Mouse (Mus musculus) intestine, embryonic 16.5 days (tissue): ENCODE measurements around the gene Rin1. TPM values are rescaled to one million over a fixed set of nuclear protein-coding genes. Genes with fewer than 3 reads are reported as not detected.
"Not testable (repeated sequence)": the region's sequence is repeated elsewhere in the genome, so short reads cannot be mapped to it uniquely, and the experiment has no call there.

Experiments
- ATAC-seq: fragments of 200-750 bp; cut with Nextera tagmentation; 2 replicates; pipeline ENCODE4 v1.8.0; 2017; ENCODE audit warnings: moderate TSS enrichment, moderate library complexity
- H3K27ac ChIP-seq: fragments of 300-500 bp; sonication (generic); 2 replicates; pipeline ENCODE4 v1.5.1; 2014; ENCODE audit warnings: mild to moderate bottlenecking, low read length
- H3K27me3 ChIP-seq: fragments of 300-500 bp; sonication (generic); replicated peaks from 2 replicates; pipeline ENCODE4 v1.6.1; 2014; ENCODE audit warnings: low read length, control low read depth, mixed read lengths; ENCODE audit not compliant: control insufficient read depth, insufficient read depth
- H3K36me3 ChIP-seq: fragments of 300-500 bp; sonication (generic); 2 replicates; pipeline ENCODE4 v1.6.1; 2014; ENCODE audit warnings: low read length, control low read depth; ENCODE audit not compliant: control insufficient read depth, insufficient read depth
- H3K4me1 ChIP-seq: fragments of 300-500 bp; sonication (generic); 2 replicates; pipeline ENCODE4 v1.6.1; 2014; ENCODE audit warnings: low read length, control low read depth, mixed read lengths; ENCODE audit not compliant: control insufficient read depth, insufficient read depth
- H3K4me2 ChIP-seq: fragments of 300-500 bp; sonication (generic); 2 replicates; pipeline ENCODE4 v1.6.1; 2014; ENCODE audit warnings: low read depth, low read length, control low read depth
- H3K4me3 ChIP-seq: fragments of 300-500 bp; sonication (generic); 2 replicates; pipeline ENCODE4 v1.5.1; 2014; ENCODE audit warnings: mild to moderate bottlenecking, low read length
- H3K9ac ChIP-seq: fragments of 300-500 bp; sonication (generic); 2 replicates; pipeline ENCODE4 v1.6.1; 2014; ENCODE audit warnings: low read depth, low read length
- H3K9me3 ChIP-seq: fragments of 300-500 bp; sonication (generic); 2 replicates; pipeline ENCODE4 v1.6.1; 2016; ENCODE audit warnings: low read length, control low read depth; ENCODE audit not compliant: control insufficient read depth
- WGBS: fragments of 180-500 bp; shearing (Covaris S2); extraction: QIAGEN DNeasy Blood & Tissue Kit; methylation state at CpG from one replicate; pipeline ENCODE4 v1.1.7; 2014; 5-methylcytosine and 5-hydroxymethylcytosine counted together
- polyA plus RNA-seq: library from polyadenylated mRNA; unstranded; fragments of >200 nt; fragmentation: Nextera tagmentation; extraction: Ambion mirVana; gene quantifications from 2 replicates; pipeline ENCODE4 v1.2.1, GENCODE M21; 2015

Gene Rin1
- polyA plus RNA-seq = 2.5 and 2.8 TPM in 2 replicates

DNA sequence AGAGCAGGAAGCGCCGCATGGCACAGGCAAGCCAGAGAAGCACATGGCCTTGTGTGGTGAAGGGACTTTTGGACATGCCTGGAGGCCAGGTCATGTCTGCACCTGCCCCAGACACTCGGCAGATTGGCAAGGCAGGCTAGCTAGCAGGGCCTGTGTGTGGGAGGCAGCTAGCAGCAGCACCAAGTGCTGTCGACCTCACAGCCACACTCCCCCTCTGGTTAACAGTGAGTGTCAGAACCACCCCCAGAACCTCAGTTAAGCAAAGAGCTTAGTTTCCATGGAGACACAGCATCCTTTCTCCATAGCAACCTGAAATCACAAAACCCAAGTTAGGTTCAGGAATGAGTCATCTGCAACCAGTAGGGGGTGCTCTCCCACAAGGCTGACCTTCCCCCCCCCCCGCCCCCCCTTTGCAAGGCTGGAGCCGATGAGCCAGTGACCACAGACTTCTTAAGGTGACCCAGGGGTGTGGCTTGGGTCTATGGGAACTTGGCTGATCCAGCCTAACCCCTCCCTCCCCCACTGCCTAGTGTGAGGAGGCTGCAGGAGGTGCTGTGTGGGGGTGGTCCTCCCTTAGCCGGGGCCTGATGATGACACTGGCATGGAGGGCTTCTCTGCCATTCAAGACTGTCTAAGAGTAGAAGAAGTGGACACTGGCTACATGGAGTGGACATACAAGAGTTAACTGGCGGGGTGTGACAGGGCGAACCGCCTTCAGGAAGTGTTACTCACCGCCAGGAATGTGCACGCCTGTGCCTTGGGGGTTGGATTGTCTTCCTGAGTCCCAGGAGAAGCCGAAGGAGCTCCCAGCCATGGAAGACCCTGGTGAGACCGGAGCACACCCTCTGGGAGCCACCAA lies at the start of gene Rin1:
Rin1 (plus strand) TSS at position 435 of the 859 bp plus-strand sequence.
- Histone ChIP-seq H3K36me3 (no peaks in the 10 kb centered on the region; the same call in 1 of the 2 replicates), H3K9ac (peak within 1 kb of the TSS; percentile 59), H3K9me3 (no peaks in the 10 kb centered on the region), H3K4me3 (peak within 1 kb of the TSS; percentile 47), H3K4me2 (peak within 1 kb of the TSS; percentile 68), H3K4me1 (peaks cover 16% of the 10 kb centered on the region), H3K27ac (peak within 1 kb of the TSS; percentile 63; the same call in 1 of the 2 replicates), H3K27me3 (peaks cover 9% of the 10 kb centered on the region; the same call in 1 of the 2 replicates)
- peak; percentile 84 for ATAC-seq
- 19% methylated on average over 14 of the region's 14 CpGs for WGBS

DNA sequence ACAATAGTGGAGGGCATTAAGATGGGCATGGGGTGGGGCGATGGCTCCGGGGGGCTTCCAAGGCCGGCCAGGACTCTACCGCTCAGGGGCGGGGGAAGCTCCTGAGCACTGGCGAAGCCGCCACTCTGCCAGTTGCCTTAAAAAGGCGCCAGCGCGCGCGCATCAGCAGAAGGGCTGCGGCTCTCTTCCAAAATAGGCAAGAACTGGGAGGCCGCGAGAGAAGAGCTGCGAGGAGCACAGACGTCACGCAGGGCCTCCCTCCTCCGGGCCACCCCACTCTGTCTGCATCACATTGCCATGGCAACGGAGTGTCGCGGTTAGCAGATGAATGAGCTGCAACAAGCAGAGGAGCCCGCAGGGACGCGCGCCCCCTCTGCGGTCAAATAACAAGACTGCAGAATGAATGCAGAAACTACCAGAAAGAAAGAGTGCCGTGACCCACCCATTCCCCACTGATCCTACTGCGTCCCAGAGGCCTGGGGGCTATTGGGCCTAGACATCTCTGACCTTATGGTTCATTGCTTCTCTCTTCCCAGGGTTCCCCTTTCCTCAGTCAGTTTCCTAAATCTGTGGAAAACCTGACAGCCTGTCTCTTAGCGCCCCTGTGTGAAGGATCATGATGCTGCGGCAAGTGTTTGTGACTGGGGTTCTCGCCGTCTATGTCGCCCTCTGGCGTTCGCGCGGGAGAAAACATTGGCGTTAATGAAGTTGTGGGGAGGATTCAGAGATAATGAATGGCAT lies 48.4 kb upstream of the Rin1 start:
- 1% methylated on average over 39 of the region's 39 CpGs for WGBS
- H3K4me1 ChIP-seq = 0 out of 2 replicates have a peak, but pooled peaks cover 4% of the 10 kb centered on the region
- peak overlapping the region; percentile 35 for H3K4me2 ChIP-seq
- peak overlapping the region; percentile 30; the same call in 1 of the 2 replicates for H3K9ac ChIP-seq
- no peak overlapping the region for H3K27ac ChIP-seq
- no peaks in the 10 kb centered on the region for H3K27me3 ChIP-seq
- H3K9me3 ChIP-seq = no peaks in the 10 kb centered on the region
- peak; percentile 91 for ATAC-seq
- no peaks in the 10 kb centered on the region for H3K36me3 ChIP-seq
- H3K4me3 ChIP-seq = peak overlapping the region; percentile 29

DNA sequence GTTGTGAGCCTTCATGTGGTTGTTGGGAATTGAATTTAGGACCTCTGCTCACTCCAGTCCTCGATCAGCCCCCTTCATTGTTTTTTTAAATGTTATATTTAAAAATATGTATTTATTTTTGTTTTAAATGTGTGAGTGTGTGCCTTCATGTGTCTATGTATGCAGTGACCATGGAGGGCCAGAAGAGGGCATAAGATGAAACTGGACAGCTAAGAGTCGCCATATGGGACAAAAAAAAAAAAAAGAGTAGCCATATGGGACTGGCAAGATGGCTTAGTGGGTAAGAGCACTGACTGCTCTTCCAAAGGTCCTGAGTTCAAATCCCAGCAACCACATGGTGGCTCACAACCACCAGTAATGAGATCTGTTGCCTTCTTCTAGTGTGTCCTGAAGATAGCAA lies 46.6 kb upstream of the Rin1 start:
- not testable (repeated sequence) for H3K36me3 ChIP-seq, H3K4me1 ChIP-seq, H3K9me3 ChIP-seq, H3K9ac ChIP-seq, H3K4me2 ChIP-seq, H3K27ac ChIP-seq, H3K27me3 ChIP-seq, ATAC-seq, H3K4me3 ChIP-seq
- WGBS = 58% methylated on average over 2 of the region's 2 CpGs

DNA sequence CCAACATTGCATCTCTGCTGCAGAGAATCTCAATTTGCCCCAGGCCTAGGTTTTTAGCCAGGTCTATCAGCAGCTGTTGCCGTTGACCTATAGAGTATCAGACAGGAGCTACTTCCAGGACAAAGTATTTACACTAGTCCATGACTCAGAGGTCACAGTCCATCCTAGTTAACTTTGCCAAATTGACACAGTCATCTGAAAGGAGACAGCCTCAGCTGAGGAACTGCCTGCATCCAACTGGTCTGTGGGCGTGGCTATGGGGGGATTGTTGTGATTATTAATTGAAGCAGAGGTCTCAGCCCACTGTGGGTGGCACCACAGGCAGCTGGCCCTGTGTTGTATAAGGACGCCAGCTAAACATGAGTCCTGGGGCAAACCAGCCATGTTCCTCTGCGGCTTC lies 45.4 kb upstream of the Rin1 start:
- H3K4me3 ChIP-seq = no peak overlapping the region
- no peak overlapping the region for H3K9ac ChIP-seq
- ATAC-seq = peak; percentile 6; the same call in 1 of the 2 replicates
- H3K27ac ChIP-seq = no peak overlapping the region
- no peaks in the 10 kb centered on the region for H3K4me1 ChIP-seq
- H3K9me3 ChIP-seq = 0 out of 2 replicates have a peak, but pooled peaks cover 2% of the 10 kb centered on the region
- no peak overlapping the region for H3K4me2 ChIP-seq
- no peaks in the 10 kb centered on the region for H3K36me3 ChIP-seq
- H3K27me3 ChIP-seq = no peaks in the 10 kb centered on the region
- WGBS = 57% methylated on average over 4 of the region's 4 CpGs

DNA sequence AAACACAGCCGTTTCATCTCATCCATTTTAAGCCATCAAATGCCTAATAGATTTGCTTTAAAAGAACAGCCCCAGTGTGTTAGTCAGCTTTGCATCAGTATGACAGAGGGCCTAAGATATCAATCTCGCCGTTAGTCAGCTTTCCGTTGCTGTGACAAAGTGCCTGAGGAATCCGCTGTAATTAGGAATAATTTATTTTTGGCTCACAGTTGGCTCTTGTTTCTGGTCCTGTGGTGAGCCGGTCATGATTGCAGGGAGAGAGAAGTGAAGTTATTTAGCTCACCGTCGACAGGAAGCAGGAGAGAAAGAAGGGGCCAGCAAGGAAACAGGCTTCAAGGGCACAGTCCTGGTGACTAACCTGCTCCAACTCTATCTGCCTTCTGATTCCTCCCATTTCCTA lies 37.1 kb upstream of the Rin1 start:
- Histone ChIP-seq H3K4me2 (no peak overlapping the region), H3K9me3 (no peaks in the 10 kb centered on the region), H3K27ac (no peak overlapping the region), H3K27me3 (no peaks in the 10 kb centered on the region), H3K4me1 (peaks cover 8% of the 10 kb centered on the region), H3K36me3 (no peaks in the 10 kb centered on the region), H3K9ac (no peak overlapping the region), H3K4me3 (no peak overlapping the region)
- no peak for ATAC-seq
- 55% methylated on average over 8 of the region's 8 CpGs for WGBS

DNA sequence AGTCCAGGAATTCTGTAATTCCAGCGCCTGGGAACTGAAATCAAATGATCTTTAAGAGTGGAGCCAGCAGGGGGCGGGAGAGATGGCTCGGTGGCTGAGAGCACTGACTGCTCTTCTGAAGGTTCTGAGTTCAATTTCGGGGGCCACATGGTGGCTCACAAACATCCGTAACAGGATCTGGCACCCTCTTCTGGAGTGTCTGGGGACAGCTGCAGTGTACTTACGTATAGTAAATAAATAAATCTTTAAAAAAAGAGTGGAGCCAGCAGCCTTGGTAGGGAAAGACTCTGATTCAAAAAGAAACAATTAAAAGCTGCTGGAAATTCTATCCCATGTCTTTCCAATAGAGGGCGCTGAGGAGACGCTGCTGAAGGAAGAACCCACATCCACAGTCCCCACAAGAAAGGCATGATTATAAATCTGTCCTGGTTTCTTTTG lies 35.3 kb upstream of the Rin1 start:
- WGBS = 18% methylated on average over 8 of the region's 8 CpGs

DNA sequence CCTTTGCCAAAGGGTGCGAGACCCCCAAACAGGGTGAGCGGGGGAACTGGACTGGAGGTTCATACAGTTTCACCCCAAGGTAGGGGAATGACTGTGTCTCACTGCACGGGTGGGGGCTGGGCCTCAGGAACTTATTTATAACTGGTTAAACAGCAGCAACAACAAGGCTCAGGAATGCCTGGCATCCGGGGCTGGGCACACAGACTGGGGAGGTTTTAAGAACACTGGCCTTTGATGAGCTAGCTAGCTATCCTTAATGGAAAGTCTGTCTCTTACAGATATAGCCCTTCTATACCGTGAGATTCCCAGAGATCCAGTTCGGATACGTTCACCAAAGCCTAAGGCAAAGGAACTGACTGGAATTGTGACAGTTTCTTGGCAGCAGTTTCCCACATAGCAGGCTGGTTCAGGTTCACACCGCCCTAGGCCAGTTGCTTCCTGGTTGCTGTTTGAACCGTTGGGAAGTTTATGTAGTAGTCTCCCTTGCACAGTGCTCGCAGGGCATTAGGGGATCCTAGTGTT lies 34.0 kb upstream of the Rin1 start:
- H3K4me1 ChIP-seq = peaks cover 8% of the 10 kb centered on the region
- peak; percentile 59 for ATAC-seq
- H3K27ac ChIP-seq = 0 out of 2 replicates have a peak overlapping the region, but pooled peaks have one; percentile 33
- 23% methylated on average over 10 of the region's 10 CpGs for WGBS
- H3K9me3 ChIP-seq = no peaks in the 10 kb centered on the region
- no peaks in the 10 kb centered on the region for H3K36me3 ChIP-seq
- no peaks in the 10 kb centered on the region for H3K27me3 ChIP-seq
- peak overlapping the region; percentile 44; the same call in 1 of the 2 replicates for H3K9ac ChIP-seq
- 0 out of 2 replicates have a peak overlapping the region, but pooled peaks have one; percentile 31 for H3K4me2 ChIP-seq
- H3K4me3 ChIP-seq = no peak overlapping the region

More for the DNA sequence above, 35.3 kb upstream of the Rin1 start:
- Histone ChIP-seq H3K4me1 (peaks cover 8% of the 10 kb centered on the region), H3K4me2 (no peak overlapping the region), H3K27me3 (no peaks in the 10 kb centered on the region), H3K9me3 (no peaks in the 10 kb centered on the region), H3K36me3 (no peaks in the 10 kb centered on the region), H3K9ac (no peak overlapping the region), H3K4me3 (no peak overlapping the region), H3K27ac (no peak overlapping the region)
- no peak for ATAC-seq

DNA sequence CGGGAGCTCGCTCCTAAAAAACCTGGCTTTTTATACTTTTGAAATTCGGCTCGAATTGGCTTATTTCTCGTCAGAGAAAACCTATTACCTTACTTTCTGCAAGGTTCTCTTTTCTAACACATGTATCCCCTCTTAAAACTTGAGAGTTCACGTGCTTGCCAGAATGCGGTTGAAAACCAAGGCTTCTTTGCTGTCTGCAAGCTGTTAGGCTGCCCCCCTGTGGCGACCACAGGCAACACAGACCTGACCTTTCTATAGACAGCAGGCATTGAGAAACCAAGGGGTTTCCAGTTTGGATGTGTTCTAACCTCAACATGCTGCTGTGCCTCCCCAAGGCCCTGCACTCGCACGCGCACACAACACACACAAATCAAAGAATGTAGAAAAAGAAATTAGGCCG lies 33.5 kb upstream of the Rin1 start:
- Histone ChIP-seq H3K9me3 (no peaks in the 10 kb centered on the region), H3K4me3 (no peak overlapping the region), H3K9ac (peak overlapping the region; percentile 44; the same call in 1 of the 2 replicates), H3K4me2 (0 out of 2 replicates have a peak overlapping the region, but pooled peaks have one; percentile 31), H3K27me3 (no peaks in the 10 kb centered on the region), H3K27ac (0 out of 2 replicates have a peak overlapping the region, but pooled peaks have one; percentile 33), H3K36me3 (no peaks in the 10 kb centered on the region), H3K4me1 (peaks cover 8% of the 10 kb centered on the region)
- WGBS = 24% methylated on average over 12 of the region's 12 CpGs
- no peak for ATAC-seq

DNA sequence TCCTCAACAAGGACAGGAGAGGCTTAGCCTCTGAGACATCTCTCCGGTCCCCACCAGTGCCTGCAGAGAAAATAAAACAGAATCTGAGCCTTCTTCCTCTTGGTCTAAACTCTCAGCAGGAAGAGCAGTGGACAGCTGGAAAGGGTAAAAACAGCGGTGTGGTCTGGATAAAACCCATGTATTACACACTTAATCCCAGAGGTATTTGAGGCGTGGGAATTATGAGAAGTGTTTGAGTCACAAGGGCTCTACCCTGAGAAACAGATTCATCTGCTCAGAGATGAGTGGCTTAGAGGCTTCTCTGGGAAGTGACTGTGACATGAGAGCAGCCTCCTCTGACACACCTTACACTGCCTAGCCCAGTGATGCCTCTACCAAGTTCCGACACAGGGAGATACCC lies 32.7 kb upstream of the Rin1 start:
- H3K4me1 ChIP-seq = peaks cover 8% of the 10 kb centered on the region
- no peaks in the 10 kb centered on the region for H3K27me3 ChIP-seq
- H3K27ac ChIP-seq = no peak overlapping the region
- no peak overlapping the region for H3K4me2 ChIP-seq
- 73% methylated on average over 4 of the region's 4 CpGs for WGBS
- no peak for ATAC-seq
- H3K9ac ChIP-seq = no peak overlapping the region
- H3K4me3 ChIP-seq = no peak overlapping the region
- H3K36me3 ChIP-seq = no peaks in the 10 kb centered on the region
- H3K9me3 ChIP-seq = no peaks in the 10 kb centered on the region
